Mouse (Mus musculus) liver, embryonic 14.5 days (tissue): Measurements from ENCODE around the gene Cnksr3. TPM values are rescaled to one million over a fixed set of nuclear protein-coding genes. Genes with fewer than 3 reads are reported as not detected.

Experiments
- ATAC-seq: fragments of 200-750 bp; cut with Nextera tagmentation; 2 replicates; pipeline ENCODE4 v1.8.0; 2017; ENCODE audit warnings: moderate number of reproducible peaks, mild to moderate bottlenecking, moderate library complexity; ENCODE audit not compliant: insufficient read depth
- DNase-seq, 3 experiments: peaks; one replicate each; pipeline ENCODE4 v3.0.0-alpha.2; 2012 to 2013; ENCODE audit warnings: low read depth in 3 of 3, low spot score in 3 of 3
- H3K27ac ChIP-seq: fragments of 300-500 bp; sonication (generic); 2 replicates; pipeline ENCODE4 v1.5.1; 2014; ENCODE audit warnings: moderate library complexity, mild to moderate bottlenecking, control low read depth, inconsistent platforms
- H3K27me3 ChIP-seq: fragments of 300-500 bp; sonication (generic); 2 replicates; pipeline ENCODE4 v1.6.1; 2014; ENCODE audit warnings: mild to moderate bottlenecking, low read length, moderate library complexity; ENCODE audit not compliant: control insufficient read depth, insufficient read depth
- H3K36me3 ChIP-seq: fragments of 300-500 bp; sonication (generic); replicated peaks from 2 replicates; pipeline ENCODE4 v1.6.1; 2014; ENCODE audit warnings: low read depth; ENCODE audit not compliant: control insufficient read depth, insufficient read depth
- H3K4me1 ChIP-seq, 2 experiments: fragments of 200-500 bp in 1 of 2; fragments of 300-500 bp in 1 of 2; sonication (generic) in 1 of 2; replicated peaks; 2 replicates each; pipeline ENCODE4 v1.6.1; 2012 to 2014; ENCODE audit warnings: antibody characterized with exemption in 1 of 2, inconsistent platforms in 1 of 2, low read length in 1 of 2; ENCODE audit not compliant: control insufficient read depth in 2 of 2, insufficient read depth in 2 of 2
- H3K4me2 ChIP-seq: fragments of 300-500 bp; sonication (generic); 2 replicates; pipeline ENCODE4 v1.6.1; 2014; ENCODE audit warnings: low read depth, mild to moderate bottlenecking, control low read depth, moderate library complexity
- H3K4me3 ChIP-seq, 2 experiments: fragments of 200-500 bp in 1 of 2; fragments of 300-500 bp in 1 of 2; sonication (generic) in 1 of 2; 2 replicates each; pipeline ENCODE4 v1.5.1; 2012 to 2014; ENCODE audit warnings: low read depth in 2 of 2, low read length in 2 of 2, mild to moderate bottlenecking in 2 of 2, control low read depth in 1 of 2, inconsistent platforms in 1 of 2, moderate library complexity in 1 of 2; ENCODE audit not compliant: insufficient read depth in 1 of 2
- H3K9ac ChIP-seq: fragments of 300-500 bp; sonication (generic); replicated peaks from 2 replicates; pipeline ENCODE4 v1.6.1; 2014; ENCODE audit warnings: mild to moderate bottlenecking, control low read depth, moderate library complexity
- H3K9me3 ChIP-seq: fragments of 300-500 bp; sonication (generic); 2 replicates; pipeline ENCODE4 v1.6.1; 2016; ENCODE audit warnings: low read length, mixed read lengths; ENCODE audit not compliant: control insufficient read depth
- CTCF ChIP-seq: IDR thresholded peaks from 2 replicates; pipeline ENCODE4 v1.5.1; 2016; ENCODE audit warnings: antibody characterized with exemption, low read depth, control low read depth
- EP300 ChIP-seq: IDR thresholded peaks from 2 replicates; pipeline ENCODE4 v1.6.1; 2016; ENCODE audit warnings: antibody characterized with exemption, low read depth
- WGBS: fragments of 180-500 bp; shearing (Covaris S2); extraction: QIAGEN DNeasy Blood & Tissue Kit; methylation state at CpG from one replicate; pipeline ENCODE4 v1.1.7; 2014; ENCODE audit not compliant: insufficient replicate concordance; 5-methylcytosine and 5-hydroxymethylcytosine counted together
- polyA plus RNA-seq, 2 experiments: library from polyadenylated mRNA; depleted of rRNA in 1 of 2; stranded (reverse) in 1 of 2; unstranded in 1 of 2; fragments of >200 nt; fragmentation: Nextera tagmentation in 1 of 2; extraction: Ambion mirVana in 1 of 2; gene quantifications; 2 replicates each; pipeline versions ENCODE4 v1.2.1 to v1.2.3; 2012 to 2014

Cnksr3 gene
- polyA plus RNA-seq (2012; rRNA removed), result 2.2 and 2.8 TPM in 2 replicates
- 2.3 and 2.8 TPM in 2 replicates for polyA plus RNA-seq (2014; fragmentation: Nextera tagmentation; extraction: Ambion mirVana)

DNA sequence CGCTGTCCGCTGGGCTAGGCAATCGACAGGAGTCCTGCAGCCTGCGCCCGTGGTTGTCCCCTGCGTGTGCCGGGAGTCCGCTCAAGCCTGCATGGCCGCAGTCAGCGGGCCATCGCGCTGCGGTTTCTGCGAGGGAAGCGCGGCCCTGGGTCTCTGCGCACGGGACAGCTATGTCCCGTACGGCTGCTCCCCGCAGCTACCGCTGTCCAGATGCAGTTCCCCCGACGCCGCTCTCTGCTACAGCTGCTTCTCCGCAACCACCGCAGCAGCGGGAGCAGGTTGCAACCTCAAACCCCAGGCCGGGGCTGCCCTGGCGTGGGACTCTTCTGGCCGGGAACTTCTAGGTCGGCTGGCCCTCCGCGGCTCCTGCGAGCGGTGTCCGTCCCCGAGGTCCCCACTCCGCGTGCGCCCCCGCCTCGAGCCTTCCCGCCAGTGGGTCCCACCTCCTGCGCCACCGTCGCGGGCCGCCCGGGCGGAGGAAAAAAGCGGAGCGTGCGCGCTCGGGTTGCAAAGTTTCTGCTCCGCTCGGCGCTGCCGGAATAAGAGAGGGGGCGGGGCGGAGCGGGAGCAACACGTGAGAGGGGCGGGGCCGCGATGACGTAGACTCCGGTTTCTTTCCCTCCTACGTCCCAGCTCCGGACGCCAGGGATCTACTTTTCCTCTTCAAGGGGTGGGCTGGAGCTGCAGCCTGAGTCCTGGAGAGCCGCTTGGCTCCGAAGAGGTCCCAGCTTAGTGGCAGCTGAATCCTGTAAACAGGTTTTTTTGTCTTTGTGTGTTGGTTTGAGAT is at the start of gene Cnksr3:
TSS of gene Cnksr3 (minus strand) at position 542 of the 787 bp plus-strand sequence.
- no peaks in the 10 kb centered on the region for H3K36me3 ChIP-seq
- peaks cover 8 to 24% of the 10 kb centered on the region in 2 experiments for H3K4me1 ChIP-seq
- no peaks in the 10 kb centered on the region for H3K27me3 ChIP-seq
- peak; percentile 77 to 84 (median 84) for DNase-seq
- no peak for TF ChIP-seq CTCF
- TF ChIP-seq EP300, result no peak
- H3K9me3 ChIP-seq, result no peaks in the 10 kb centered on the region
- H3K4me2 ChIP-seq, result peak within 1 kb of the TSS; percentile 92
- H3K27ac ChIP-seq, result peak within 1 kb of the TSS; percentile 40
- peak within 1 kb of the TSS; percentile 68 to 71 for H3K4me3 ChIP-seq
- WGBS, result under 1% methylated on average over 74 of the region's 74 CpGs
- H3K9ac ChIP-seq, result peak within 1 kb of the TSS; percentile 61
- peak; percentile 70 for ATAC-seq

DNA sequence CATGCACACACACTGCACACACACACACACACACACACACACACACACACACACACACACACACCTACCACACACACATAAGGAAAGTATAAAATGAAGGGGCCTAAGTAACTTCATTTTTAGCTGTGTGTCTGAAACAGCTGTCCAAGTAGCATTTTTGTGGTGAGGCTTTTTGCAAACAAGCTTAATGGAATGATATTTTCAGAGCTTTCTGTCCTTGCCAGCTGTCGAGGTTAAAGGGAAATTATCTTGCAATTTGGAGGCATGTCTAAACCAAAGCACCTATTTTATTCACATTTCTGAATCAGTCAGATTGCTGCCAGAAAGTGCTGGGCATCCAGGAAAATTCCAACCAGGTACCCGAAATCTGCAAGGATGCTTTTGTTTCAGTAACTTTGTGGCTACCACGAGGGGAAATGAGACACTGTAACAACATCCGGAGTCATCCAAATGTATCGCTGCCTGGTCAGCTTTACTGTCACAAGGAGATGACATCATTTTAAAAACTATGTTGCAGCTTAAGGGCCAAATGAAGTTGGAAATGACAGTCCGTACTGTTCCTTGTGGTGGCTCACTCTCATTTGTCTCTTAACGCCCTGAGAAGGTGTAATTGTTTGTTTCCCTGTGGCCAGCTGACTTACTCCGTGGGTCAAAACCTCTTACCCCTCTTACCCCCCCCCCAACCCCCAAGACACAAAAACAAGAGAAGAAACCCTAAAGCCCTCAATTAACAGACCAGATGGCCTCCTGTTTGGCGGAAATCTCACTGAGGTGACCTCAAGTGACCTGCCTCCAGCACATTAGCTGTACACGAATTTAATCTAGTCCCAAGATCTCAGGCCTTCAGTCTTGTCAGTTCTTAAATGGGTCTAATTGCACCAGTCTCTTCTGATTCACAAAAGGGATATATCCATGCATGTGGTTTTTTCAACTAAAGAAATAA is 48.4 kb upstream of the Cnksr3 start:
- WGBS, result 39% methylated on average over 10 of the region's 10 CpGs
- H3K4me3 ChIP-seq, result no peak overlapping the region
- no peaks in the 10 kb centered on the region for H3K4me1 ChIP-seq
- no peak overlapping the region for H3K4me2 ChIP-seq
- H3K27me3 ChIP-seq, result no peaks in the 10 kb centered on the region
- ATAC-seq (no peak), DNase-seq (no peak)
- H3K9ac ChIP-seq, result no peak overlapping the region
- H3K9me3 ChIP-seq, result no peaks in the 10 kb centered on the region
- TF ChIP-seq CTCF (no peak), EP300 (no peak)
- no peak overlapping the region for H3K27ac ChIP-seq
- no peaks in the 10 kb centered on the region for H3K36me3 ChIP-seq

DNA sequence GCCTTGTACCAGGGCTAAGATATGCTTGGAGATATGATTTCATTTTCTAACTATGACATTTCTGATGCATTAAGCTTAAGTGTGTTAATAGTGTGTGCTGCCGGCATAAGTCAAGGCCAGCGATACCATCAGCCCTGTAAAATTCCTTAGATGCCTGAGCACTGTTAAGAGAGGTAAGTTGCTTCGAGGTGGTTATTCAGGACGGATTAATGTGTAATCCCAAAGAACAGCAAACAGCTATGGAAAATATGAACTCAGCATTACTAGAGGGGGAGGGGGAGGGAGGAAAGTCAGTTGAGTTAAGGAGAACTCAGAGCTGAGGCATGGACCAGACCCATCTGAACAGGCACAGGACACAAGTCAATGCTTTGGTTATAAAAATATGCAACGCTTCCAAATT is 46.6 kb upstream of the Cnksr3 start:
- TF ChIP-seq EP300 (no peak), CTCF (no peak)
- DNase-seq (no peak), ATAC-seq (no peak)
- 67% methylated on average over 5 of the region's 5 CpGs for WGBS
- Histone ChIP-seq H3K4me3 (no peak overlapping the region), H3K4me2 (no peak overlapping the region), H3K9ac (no peak overlapping the region), H3K9me3 (no peaks in the 10 kb centered on the region), H3K27me3 (no peaks in the 10 kb centered on the region), H3K36me3 (no peaks in the 10 kb centered on the region), H3K4me1 (no peaks in the 10 kb centered on the region), H3K27ac (no peak overlapping the region)

DNA sequence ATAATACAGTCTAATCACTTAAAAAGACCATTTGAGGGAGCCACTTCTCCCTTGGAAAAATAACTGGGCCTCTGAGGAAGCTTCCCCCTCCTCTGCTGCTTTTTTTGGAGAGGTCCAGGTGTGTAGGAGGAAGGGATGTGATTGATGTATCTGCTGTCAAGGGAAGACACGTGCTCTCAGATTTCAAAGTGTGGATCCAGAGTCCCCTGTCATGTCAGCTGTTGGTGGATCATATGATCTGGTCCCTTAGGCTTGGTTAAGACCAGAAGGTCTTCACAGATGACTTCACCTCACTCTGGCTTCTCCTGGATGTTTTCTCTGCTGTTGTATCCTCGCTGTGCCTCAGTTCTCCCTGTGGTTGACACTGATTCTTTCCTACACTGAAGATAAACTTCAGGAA is 38.4 kb upstream of the Cnksr3 start:
- no peak for ATAC-seq
- H3K4me2 ChIP-seq, result no peak overlapping the region
- no peaks in the 10 kb centered on the region for H3K4me1 ChIP-seq
- H3K27ac ChIP-seq, result no peak overlapping the region
- WGBS, result 60% methylated on average over 2 of the region's 2 CpGs
- TF ChIP-seq EP300 (no peak), CTCF (no peak)
- H3K36me3 ChIP-seq, result no peaks in the 10 kb centered on the region
- H3K9me3 ChIP-seq, result no peaks in the 10 kb centered on the region
- no peak overlapping the region for H3K9ac ChIP-seq
- H3K4me3 ChIP-seq, result no peak overlapping the region
- DNase-seq, result no peak
- H3K27me3 ChIP-seq, result no peaks in the 10 kb centered on the region

DNA sequence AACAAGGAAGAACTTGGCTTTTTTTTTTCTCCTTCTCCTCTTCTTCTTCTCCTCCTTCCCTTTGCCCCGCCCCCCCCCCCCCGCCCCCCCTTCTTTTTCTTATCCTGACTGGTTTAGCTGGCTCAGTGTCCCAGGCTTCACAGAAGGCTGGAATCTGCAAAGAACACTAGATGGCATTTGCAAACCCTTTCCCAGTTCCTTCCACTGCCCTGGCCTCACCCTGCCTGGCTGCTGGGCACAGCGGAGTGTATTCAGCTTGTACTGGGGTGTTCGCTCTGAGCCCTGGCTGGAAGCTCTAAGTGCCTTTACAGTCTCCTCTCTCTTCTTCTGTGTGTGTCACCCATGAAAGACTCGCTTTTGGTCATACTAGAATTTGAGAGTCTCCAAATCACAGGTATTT is 22.6 kb upstream of the Cnksr3 start:
- Histone ChIP-seq H3K27me3 (no peaks in the 10 kb centered on the region), H3K27ac (no peak overlapping the region), H3K4me3 (no peak overlapping the region), H3K36me3 (no peaks in the 10 kb centered on the region), H3K9ac (no peak overlapping the region), H3K4me1 (peaks cover 0 to 3% of the 10 kb centered on the region in 2 experiments; a peak in 2 of 4 replicates), H3K4me2 (no peak overlapping the region), H3K9me3 (no peaks in the 10 kb centered on the region)
- WGBS, result 37% methylated on average over 3 of the region's 5 CpGs
- TF ChIP-seq EP300 (no peak), CTCF (no peak)
- ATAC-seq (no peak), DNase-seq (no peak)
